Mouse (Mus musculus): ENCODE data around the gene Vmn2r88.
"Not testable (repeated sequence)": the region's sequence is repeated elsewhere in the genome, so short reads cannot be mapped to it uniquely, and the experiment has no call there.

The Vmn2r88 gene

DNA sequence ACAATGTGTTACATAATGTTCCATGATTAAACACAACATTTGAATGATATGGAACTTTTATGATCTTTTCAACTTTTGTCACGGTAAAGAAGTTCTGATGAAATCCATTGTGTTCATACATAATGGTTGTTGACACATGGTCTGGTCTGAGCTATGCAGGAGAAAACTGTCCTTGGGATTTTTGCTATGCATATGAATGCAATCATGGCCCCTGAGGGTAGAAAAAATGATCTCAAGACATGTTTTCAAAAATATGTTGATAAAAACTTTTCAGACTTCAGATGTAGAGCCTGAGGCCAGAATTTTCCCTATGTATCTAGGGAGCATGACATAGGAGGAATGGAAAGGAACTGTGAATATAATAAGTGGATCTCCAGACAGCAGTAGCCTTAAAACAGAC is at the start of gene Vmn2r88:
TSS of gene Vmn2r88 (plus strand) at position 301 of the 400 bp plus-strand sequence.
- DNase-seq (ENCODE audit: low spot score) = no peak

DNA sequence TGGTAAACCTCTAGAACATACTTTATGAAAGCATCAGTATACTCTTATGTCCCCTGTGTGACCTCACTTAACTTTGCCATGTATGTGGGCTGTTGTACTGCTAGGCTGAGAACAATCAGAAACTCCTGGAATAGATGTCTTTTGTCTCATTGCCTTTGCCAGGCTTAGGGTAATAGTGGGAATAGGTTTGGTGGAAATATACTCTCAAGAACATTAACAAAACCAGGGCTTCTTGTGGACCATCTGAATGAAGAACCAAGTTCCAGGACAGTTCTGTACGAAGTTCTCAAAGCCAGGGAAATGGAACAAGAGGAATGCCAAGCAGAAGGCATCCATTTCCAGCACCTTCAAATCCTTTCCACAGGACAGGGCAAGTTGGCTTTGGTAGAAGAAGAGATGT is 49.2 kb upstream of the Vmn2r88 start, which contains the start of gene Gm7247:
TSS of gene Gm7247 (plus strand) at position 301 of the 400 bp plus-strand sequence.
- no peak for DNase-seq (ENCODE audit: low spot score)

DNA sequence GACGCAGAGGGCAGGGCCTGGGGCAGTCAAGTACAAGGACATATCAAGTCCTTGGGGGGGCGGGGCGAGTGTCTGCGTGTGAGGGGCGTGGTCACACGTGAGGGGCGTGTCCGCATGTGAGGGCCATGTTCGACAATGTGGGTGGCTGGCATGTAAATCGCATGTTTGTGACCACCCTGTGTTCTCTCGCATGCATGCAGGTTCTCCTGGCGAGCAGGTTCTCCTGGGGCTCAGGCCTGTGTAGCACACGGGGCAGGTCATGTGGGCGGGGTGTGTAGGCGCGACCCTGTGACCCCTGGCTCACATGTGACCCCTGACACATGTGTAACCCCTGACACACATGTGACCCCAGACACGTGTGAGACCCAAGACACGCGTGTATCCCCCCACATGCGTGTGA is 27.8 kb upstream of the Vmn2r88 start:
- no peak for DNase-seq (ENCODE audit: low spot score)

DNA sequence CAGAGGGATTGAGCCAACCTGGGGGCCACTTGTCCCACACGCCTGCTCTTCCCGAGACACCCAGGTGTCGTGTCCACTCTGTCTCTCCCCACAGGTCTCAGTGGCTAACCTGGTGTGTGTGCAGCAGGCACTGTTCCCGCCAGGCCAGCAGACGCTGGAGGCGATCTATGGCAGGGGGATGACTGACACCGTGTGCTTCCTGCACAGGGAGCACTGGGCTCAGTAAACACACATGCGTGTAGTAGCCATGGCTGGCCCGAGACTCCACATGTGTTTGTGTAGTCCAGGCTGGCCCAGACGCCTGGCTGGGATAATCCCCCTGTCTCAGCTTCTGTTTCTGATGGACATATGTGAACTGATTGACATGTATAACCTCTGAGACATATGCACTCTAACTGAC is 26.3 kb upstream of the Vmn2r88 start:
- DNase-seq (ENCODE audit: low spot score) = no peak

DNA sequence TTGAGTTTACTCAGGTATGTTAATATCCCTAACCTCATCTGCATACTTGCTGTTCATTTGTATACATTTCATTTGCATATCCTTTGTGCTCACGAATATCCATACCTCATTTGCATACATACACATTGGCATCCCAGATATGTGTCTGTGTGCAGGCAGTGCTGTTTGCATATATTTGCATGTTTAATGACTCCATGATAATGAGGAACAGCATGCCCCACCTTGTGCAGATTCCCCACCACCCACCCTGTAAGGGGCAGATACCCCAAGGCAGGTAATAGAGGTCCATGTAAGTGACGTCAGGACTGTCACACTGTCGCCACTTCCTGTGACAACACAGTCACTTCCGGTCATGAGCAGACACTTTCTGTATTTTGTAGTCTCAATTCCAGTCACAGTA is 24.9 kb upstream of the Vmn2r88 start:
- no peak for DNase-seq (ENCODE audit: low spot score)

DNA sequence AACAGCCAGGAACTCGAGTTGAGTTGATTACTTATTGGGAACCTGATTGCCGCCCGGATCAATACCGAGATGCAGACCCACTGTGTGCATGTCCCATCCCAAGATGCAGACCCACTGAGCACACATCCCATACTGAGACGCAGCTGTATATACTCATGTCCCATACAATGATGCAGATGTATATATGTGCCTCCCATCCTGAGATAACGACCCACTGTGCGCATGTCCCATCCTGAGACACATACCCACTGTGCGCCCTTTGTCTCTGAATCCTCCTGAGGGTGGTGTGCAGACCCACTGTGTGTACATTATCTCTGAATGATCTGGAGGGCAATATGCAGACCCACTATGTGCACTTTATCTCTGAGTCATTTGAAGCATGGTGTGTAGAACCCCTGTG is 22.9 kb upstream of the Vmn2r88 start:
- DNase-seq (ENCODE audit: low spot score) = no peak

DNA sequence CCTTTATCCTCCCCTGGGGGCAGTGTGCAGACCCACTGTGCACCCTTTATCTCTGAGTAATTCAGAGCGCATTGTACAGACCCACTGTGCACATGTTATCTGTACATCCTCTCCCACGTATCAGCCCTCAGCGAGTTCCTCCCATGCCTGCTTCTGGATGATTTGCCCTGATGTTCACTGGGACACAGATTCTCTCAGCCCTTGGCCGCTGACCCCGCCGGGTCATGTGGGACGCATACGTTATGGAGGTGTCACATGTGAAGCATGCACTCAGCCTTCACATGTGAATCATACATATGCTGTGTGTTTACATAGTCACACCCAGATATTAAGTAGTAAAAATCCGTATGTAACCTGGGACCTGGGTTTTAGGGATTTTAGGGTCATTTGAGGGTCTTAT is 22.4 kb upstream of the Vmn2r88 start:
- DNase-seq (ENCODE audit: low spot score) = no peak

DNA sequence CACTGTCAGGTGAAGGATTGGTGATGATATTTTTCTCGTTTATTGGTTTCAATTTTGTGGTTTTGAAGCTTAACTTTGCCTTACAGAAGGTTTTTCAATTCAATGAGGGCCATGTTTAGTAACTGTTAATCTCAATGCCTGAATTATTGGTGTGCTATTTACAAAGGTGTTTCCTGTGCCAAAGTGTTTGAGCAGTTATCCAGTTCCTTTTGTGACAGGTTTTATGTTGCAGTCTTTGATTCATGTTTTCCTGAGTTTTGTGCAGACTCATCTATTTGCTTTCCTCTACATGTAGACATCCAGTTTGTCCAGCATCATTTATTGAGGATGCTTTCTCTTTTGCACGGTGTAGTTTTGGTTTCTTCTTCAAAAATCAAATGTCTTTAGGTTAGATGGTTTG is 13.3 kb downstream of the Vmn2r88 start:
- DNase-seq (ENCODE audit: low spot score) = no peak

DNA sequence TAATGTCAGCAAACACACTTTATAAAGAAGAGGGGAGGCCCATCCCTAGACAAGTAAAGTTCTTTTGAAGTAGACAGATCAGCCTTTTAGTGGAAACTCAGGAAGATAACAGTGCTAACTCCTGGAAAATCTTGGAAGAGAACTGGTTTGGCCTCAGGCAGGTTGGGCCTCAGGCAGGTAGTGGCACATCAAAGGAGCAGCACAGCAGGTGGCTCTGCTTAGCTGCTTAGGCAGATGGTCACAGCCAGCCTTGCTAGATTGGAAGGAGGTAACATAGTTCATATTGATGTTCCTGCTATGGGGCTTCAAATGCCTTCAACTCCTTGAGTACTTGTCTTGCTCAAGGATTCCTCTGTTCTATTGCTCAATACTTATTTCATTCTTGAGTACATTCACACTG is 19.5 kb downstream of the Vmn2r88 start:
- not testable (repeated sequence) for DNase-seq (ENCODE audit: low spot score)

DNA sequence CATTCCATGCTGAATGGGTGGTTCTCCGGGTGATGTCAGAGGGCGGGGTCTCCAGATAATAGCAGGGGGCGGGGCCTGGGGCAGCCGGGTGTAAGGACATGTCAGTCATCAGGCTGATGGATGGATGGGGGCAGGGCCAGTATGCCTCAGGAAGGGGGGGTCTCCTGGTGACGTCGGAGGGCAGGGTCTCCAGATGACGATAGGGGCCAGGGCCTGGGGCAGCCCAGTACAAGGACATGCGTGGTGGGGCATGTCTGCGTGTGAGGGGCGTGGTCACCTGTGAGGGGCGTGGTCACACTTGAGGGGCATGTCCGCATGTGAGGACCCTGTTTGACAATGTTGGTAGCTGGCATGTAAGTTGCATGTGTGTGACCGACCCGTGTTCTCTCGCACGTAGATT is 23.9 kb downstream of the Vmn2r88 start:
- DNase-seq (ENCODE audit: low spot score) = no peak

DNA sequence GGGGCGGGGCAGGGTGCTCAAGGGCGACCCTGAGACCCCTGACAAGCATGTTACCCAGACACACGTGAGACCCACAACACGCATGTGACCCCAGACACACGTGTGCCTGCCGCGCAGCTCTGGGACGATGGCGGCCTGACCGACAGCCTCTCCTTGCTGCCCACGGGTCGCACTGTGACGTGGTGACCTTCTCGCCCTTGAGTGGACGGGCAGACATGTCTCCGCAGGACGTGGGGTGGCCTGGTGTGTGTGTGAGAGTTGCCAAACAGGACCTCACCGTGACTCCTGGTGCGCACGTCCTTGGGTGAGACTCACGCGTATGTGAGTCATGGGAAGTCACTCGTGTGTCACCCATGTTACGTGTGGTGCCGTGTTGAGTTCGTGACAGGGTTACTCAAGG is 24.4 kb downstream of the Vmn2r88 start:
- DNase-seq (ENCODE audit: low spot score) = no peak

DNA sequence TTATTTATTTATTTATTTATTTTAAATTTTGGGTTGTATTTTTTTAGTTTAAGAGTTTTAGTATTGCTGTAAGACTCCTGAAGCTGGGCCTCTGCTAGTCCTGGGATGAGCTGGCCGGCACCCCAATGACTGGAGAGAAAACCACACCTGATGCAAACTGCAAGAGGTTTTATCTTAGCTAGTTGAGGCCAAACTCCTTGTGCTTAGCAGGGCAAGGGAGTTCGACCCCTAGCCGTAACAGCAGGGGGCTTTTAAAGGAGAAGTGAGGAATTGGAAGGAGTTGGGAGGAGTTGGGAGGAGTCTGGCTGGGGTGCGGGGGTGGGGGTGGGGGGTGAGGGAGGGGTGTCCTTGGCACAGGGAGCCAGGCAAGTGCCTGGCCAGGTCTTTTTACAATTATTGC is 28.3 kb downstream of the Vmn2r88 start:
- DNase-seq (ENCODE audit: low spot score) = no peak

DNA sequence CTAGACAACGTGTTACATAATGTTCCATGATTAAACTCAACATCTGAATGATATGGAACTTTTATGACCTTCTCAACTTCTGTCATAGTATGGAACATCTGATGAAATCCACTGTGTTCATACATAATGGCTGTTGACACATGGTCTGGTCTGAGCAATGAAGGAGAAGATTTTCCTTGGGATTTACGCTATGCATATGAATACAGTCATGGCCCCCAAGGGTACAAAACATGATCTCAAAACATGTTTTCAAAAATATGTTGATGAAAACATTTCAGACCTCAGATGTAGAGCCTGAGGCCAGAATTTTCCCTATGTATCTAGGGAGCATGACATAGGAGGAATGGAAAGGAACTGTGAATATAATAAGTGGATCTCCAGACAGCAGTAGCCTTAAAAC is 40.9 kb downstream of the Vmn2r88 start, which contains the start of gene Vmn2r89:
TSS of gene Vmn2r89 (plus strand) at position 301 of the 400 bp plus-strand sequence.
- not testable (repeated sequence) for DNase-seq (ENCODE audit: low spot score)
